Mouse (Mus musculus) heart, embryonic 15.5 days (tissue): ENCODE measurements around the gene Rfx2. TPM values are rescaled to one million over a fixed set of nuclear protein-coding genes. Genes with fewer than 3 reads are reported as not detected.
A peak's percentile ranks its signal among the peaks of the same experiment; 100 is the strongest.

Experiments
- ATAC-seq: fragments of 200-750 bp; cut with Nextera tagmentation; replicated peaks from 2 replicates; pipeline ENCODE4 v1.8.0; 2017; ENCODE audit warnings: low read depth, moderate TSS enrichment; ENCODE audit not compliant: insufficient number of reproducible peaks, insufficient read depth, low FRiP score
- H3K27ac ChIP-seq: fragments of 300-500 bp; sonication (generic); 2 replicates; pipeline ENCODE4 v1.5.1; 2015; ENCODE audit warnings: mild to moderate bottlenecking, inconsistent platforms
- H3K27me3 ChIP-seq: fragments of 300-500 bp; sonication (generic); 2 replicates; pipeline ENCODE4 v1.6.1; 2015; ENCODE audit warnings: inconsistent platforms
- H3K36me3 ChIP-seq: fragments of 300-500 bp; sonication (generic); 2 replicates; pipeline ENCODE4 v1.6.1; 2015; ENCODE audit warnings: mild to moderate bottlenecking, inconsistent platforms
- H3K4me1 ChIP-seq: fragments of 300-500 bp; sonication (generic); replicated peaks from 2 replicates; pipeline ENCODE4 v1.6.1; 2015; ENCODE audit warnings: inconsistent platforms
- H3K4me2 ChIP-seq: fragments of 300-500 bp; sonication (generic); 2 replicates; pipeline ENCODE4 v1.6.1; 2015; ENCODE audit warnings: inconsistent platforms, mild to moderate bottlenecking, moderate library complexity
- H3K4me3 ChIP-seq: fragments of 300-500 bp; sonication (generic); 2 replicates; pipeline ENCODE4 v1.5.1; 2015; ENCODE audit warnings: mild to moderate bottlenecking, inconsistent platforms
- H3K9ac ChIP-seq: fragments of 300-500 bp; sonication (generic); 2 replicates; pipeline ENCODE4 v1.6.1; 2015; ENCODE audit warnings: mild to moderate bottlenecking, inconsistent platforms
- H3K9me3 ChIP-seq: fragments of 300-500 bp; sonication (generic); replicated peaks from 2 replicates; pipeline ENCODE4 v1.6.1; 2016; ENCODE audit warnings: inconsistent platforms
- WGBS: fragments of 180-500 bp; shearing (Covaris S2); methylation state at CpG from one replicate; pipeline ENCODE4 v1.1.7; 2015; ENCODE audit warnings: mixed read lengths; 5-methylcytosine and 5-hydroxymethylcytosine counted together
- polyA plus RNA-seq: library from polyadenylated mRNA; unstranded; fragments of >200 nt; fragmentation: Nextera tagmentation; extraction: Ambion mirVana; gene quantifications from 2 replicates; pipeline ENCODE4 v1.2.1, GENCODE M21; 2015

The Rfx2 gene
- polyA plus RNA-seq, 1 experiment from 2014 or later, result 4.8 TPM

- Histone ChIP-seq H3K36me3 (no peaks in the 10 kb centered on the region), H3K4me2 (no peak overlapping the region), H3K9me3 (no peaks in the 10 kb centered on the region), H3K27ac (no peak overlapping the region), H3K27me3 (no peaks in the 10 kb centered on the region), H3K4me1 (peaks cover 14% of the 10 kb centered on the region), H3K9ac (no peak overlapping the region), H3K4me3 (no peak overlapping the region)
- WGBS, result 43% methylated on average over 3 of the region's 3 CpGs
- ATAC-seq, result no peak
Measured at GRCm38 (mm10) chr17:56861197-56861596, 30.4 kb upstream of the Rfx2 start.

- peak; percentile 79 for ATAC-seq
- Histone ChIP-seq H3K36me3 (no peaks in the 10 kb centered on the region), H3K4me1 (peaks cover 14% of the 10 kb centered on the region), H3K4me2 (peak overlapping the region; percentile 11; the same call in 1 of the 2 replicates), H3K27ac (peak overlapping the region; percentile 77), H3K9ac (no peak overlapping the region), H3K9me3 (no peaks in the 10 kb centered on the region), H3K4me3 (no peak overlapping the region), H3K27me3 (no peaks in the 10 kb centered on the region)
- WGBS, result 24% methylated on average over 7 of the region's 7 CpGs
Measured at GRCm38 (mm10) chr17:56858922-56859321, 28.1 kb upstream of the Rfx2 start.

GRCm38 (mm10) chr17:56858216-56858615 lies 27.4 kb upstream of the Rfx2 start:
- Histone ChIP-seq H3K27me3 (no peaks in the 10 kb centered on the region), H3K9me3 (no peaks in the 10 kb centered on the region), H3K4me2 (no peak overlapping the region), H3K36me3 (no peaks in the 10 kb centered on the region), H3K27ac (peak overlapping the region; percentile 77), H3K4me3 (no peak overlapping the region), H3K4me1 (peaks cover 14% of the 10 kb centered on the region), H3K9ac (no peak overlapping the region)
- WGBS, result 45% methylated on average over 4 of the region's 4 CpGs
- no peak for ATAC-seq

GRCm38 (mm10) chr17:56855421-56855820 lies 24.6 kb upstream of the Rfx2 start:
- Histone ChIP-seq H3K36me3 (no peaks in the 10 kb centered on the region), H3K9ac (no peak overlapping the region), H3K27me3 (no peaks in the 10 kb centered on the region), H3K4me3 (no peak overlapping the region), H3K9me3 (no peaks in the 10 kb centered on the region), H3K27ac (no peak overlapping the region), H3K4me2 (no peak overlapping the region), H3K4me1 (peaks cover 14% of the 10 kb centered on the region)
- WGBS, result 65% methylated on average over 3 of the region's 3 CpGs
- ATAC-seq, result no peak

- Histone ChIP-seq H3K9ac (no peak overlapping the region), H3K36me3 (no peaks in the 10 kb centered on the region), H3K9me3 (no peaks in the 10 kb centered on the region), H3K27ac (no peak overlapping the region), H3K4me1 (no peaks in the 10 kb centered on the region), H3K4me3 (no peak overlapping the region), H3K4me2 (no peak overlapping the region), H3K27me3 (no peaks in the 10 kb centered on the region)
- ATAC-seq, result no peak
- WGBS, result 49% methylated on average over 3 of the region's 3 CpGs
Measured at GRCm38 (mm10) chr17:56851167-56851566, 20.4 kb upstream of the Rfx2 start.

- WGBS, result 78% methylated on average over 13 of the region's 13 CpGs
- H3K9me3 ChIP-seq, result no peaks in the 10 kb centered on the region
Measured at GRCm38 (mm10) chr17:56849710-56850109, 18.9 kb upstream of the Rfx2 start.

GRCm38 (mm10) chr17:56848785-56849184 lies 18.0 kb upstream of the Rfx2 start:
- no peak overlapping the region for H3K9ac ChIP-seq
- WGBS, result 79% methylated on average over 5 of the region's 5 CpGs
- H3K27ac ChIP-seq, result no peak overlapping the region
- no peaks in the 10 kb centered on the region for H3K4me1 ChIP-seq
- no peaks in the 10 kb centered on the region for H3K36me3 ChIP-seq
- H3K4me2 ChIP-seq, result no peak overlapping the region
- H3K27me3 ChIP-seq, result no peaks in the 10 kb centered on the region
- H3K4me3 ChIP-seq, result no peak overlapping the region
- ATAC-seq, result no peak
- no peaks in the 10 kb centered on the region for H3K9me3 ChIP-seq

More at GRCm38 (mm10) chr17:56849710-56850109, 18.9 kb upstream of the Rfx2 start:
- Histone ChIP-seq H3K27me3 (no peaks in the 10 kb centered on the region), H3K36me3 (no peaks in the 10 kb centered on the region), H3K4me1 (no peaks in the 10 kb centered on the region), H3K4me2 (no peak overlapping the region), H3K27ac (no peak overlapping the region), H3K9ac (no peak overlapping the region), H3K4me3 (no peak overlapping the region)
- no peak for ATAC-seq

- H3K36me3 ChIP-seq, result no peaks in the 10 kb centered on the region
- no peak overlapping the region for H3K4me3 ChIP-seq
- no peaks in the 10 kb centered on the region for H3K9me3 ChIP-seq
- no peak for ATAC-seq
- no peaks in the 10 kb centered on the region for H3K4me1 ChIP-seq
- no peak overlapping the region for H3K27ac ChIP-seq
- no peak overlapping the region for H3K9ac ChIP-seq
- no peaks in the 10 kb centered on the region for H3K27me3 ChIP-seq
- no peak overlapping the region for H3K4me2 ChIP-seq
- WGBS, result 81% methylated on average over 5 of the region's 5 CpGs
Measured at GRCm38 (mm10) chr17:56843678-56844077, 12.9 kb upstream of the Rfx2 start.

GRCm38 (mm10) chr17:56842173-56842572 lies 11.4 kb upstream of the Rfx2 start:
- Histone ChIP-seq H3K27me3 (no peaks in the 10 kb centered on the region), H3K9me3 (no peaks in the 10 kb centered on the region), H3K27ac (no peak overlapping the region), H3K4me3 (no peak overlapping the region), H3K4me2 (no peak overlapping the region), H3K9ac (no peak overlapping the region), H3K36me3 (no peaks in the 10 kb centered on the region), H3K4me1 (no peaks in the 10 kb centered on the region)
- 78% methylated on average over 5 of the region's 5 CpGs for WGBS
- ATAC-seq, result no peak

- WGBS, result 79% methylated on average over 7 of the region's 7 CpGs
- Histone ChIP-seq H3K9me3 (no peaks in the 10 kb centered on the region), H3K4me1 (no peaks in the 10 kb centered on the region), H3K4me3 (no peak overlapping the region), H3K4me2 (no peak overlapping the region), H3K27ac (no peak overlapping the region), H3K36me3 (no peaks in the 10 kb centered on the region), H3K9ac (no peak overlapping the region), H3K27me3 (no peaks in the 10 kb centered on the region)
- no peak for ATAC-seq
Measured at GRCm38 (mm10) chr17:56840524-56840923, 9.7 kb upstream of the Rfx2 start.

GRCm38 (mm10) chr17:56836336-56836735 lies 5.5 kb upstream of the Rfx2 start:
- Histone ChIP-seq H3K4me2 (no peak overlapping the region), H3K4me3 (no peak overlapping the region), H3K4me1 (peaks cover 3% of the 10 kb centered on the region; the same call in 1 of the 2 replicates), H3K9me3 (no peaks in the 10 kb centered on the region), H3K27ac (no peak overlapping the region), H3K36me3 (no peaks in the 10 kb centered on the region), H3K27me3 (no peaks in the 10 kb centered on the region), H3K9ac (no peak overlapping the region)
- no peak for ATAC-seq
- WGBS, result 82% methylated on average over 8 of the region's 8 CpGs

- no peak overlapping the region for H3K4me2 ChIP-seq
Measured at GRCm38 (mm10) chr17:56833381-56833780, 2.6 kb upstream of the Rfx2 start.

More at GRCm38 (mm10) chr17:56833381-56833780, 2.6 kb upstream of the Rfx2 start:
- Histone ChIP-seq H3K36me3 (no peaks in the 10 kb centered on the region), H3K27ac (no peak overlapping the region), H3K27me3 (no peaks in the 10 kb centered on the region), H3K4me1 (peaks cover 21% of the 10 kb centered on the region), H3K4me3 (no peak overlapping the region), H3K9ac (no peak overlapping the region), H3K9me3 (no peaks in the 10 kb centered on the region)
- ATAC-seq, result no peak
- 80% methylated on average over 1 of the region's 1 CpGs for WGBS
